Mouse (Mus musculus) left cerebral cortex, postnatal 36 days (tissue): ENCODE measurements at regions not wholly inside any gene's neighbourhood (a gene's known extent, or its start where the extent isn't known, plus 50 kb on each side); places are given as distances from the start of the nearest gene placed in this dataset.
"Not testable (repeated sequence)": the region's sequence is repeated elsewhere in the genome, so short reads cannot be mapped to it uniquely, and the experiment has no call there.

Experiments
- DNase-seq, 2 experiments: peaks; one replicate each; pipeline ENCODE4 v3.0.0; 2021 to 2022; ENCODE audit warnings: low spot score in 2 of 2, mixed read lengths in 1 of 2
- intact Hi-C: fragments of 180-260 bp; cut with DNase I; formaldehyde crosslinking; loops from one replicate; pipeline ENCODE4 v1.15.1; 2025

GRCm38 (mm10) chr3:16533643-16534042 lies 527.4 kb upstream of the Gm5150 start:
- DNase-seq: no peak
- intact Hi-C loops: no loop called here

DNA sequence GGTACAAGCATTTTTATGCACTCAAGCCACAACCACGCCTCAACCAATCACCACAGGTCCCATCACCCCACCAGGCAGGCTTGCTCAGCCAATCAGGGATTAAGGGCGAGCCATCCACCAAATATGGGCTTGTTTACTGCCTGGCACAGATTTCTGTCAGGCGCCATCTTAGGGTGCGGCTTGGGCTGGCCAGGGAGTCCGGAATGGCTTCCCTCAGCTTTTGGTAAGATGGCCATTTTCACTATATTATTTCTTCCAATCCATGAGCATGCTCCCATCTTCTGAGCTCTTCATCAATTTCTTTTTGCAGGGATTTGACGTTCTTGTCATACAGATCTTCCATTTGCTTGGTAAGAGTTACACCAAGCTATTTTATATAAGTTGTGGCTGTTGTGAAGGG lies 521.3 kb upstream of the Gm5150 start:
- intact Hi-C loops, DNase-seq: not testable (repeated sequence)

GRCm38 (mm10) chr3:16488431-16488830 lies 482.2 kb upstream of the Gm5150 start:
- intact Hi-C loops, DNase-seq: not testable (repeated sequence)

DNA sequence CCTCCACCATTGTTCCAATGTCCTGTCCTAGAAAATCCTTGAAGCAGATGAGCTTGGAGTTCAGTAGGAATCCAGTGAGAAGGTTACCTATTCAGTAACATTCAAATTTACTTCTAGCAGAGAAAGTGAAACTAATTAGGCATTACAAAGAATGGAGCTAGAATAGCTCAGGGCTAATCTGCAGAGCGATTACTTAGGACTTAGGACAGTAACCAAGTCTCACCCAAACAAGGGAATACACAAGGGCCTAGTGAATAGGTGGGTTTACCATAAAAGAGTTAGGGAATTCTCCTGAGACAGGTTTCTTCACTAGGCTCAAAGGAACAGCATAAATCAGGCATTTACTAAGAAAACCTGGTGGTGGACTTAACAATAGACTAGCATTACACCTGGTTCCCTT lies 476.5 kb upstream of the Gm5150 start:
- intact Hi-C loops: no loop called here
- DNase-seq: no peak

GRCm38 (mm10) chr3:16471360-16471759 lies 465.1 kb upstream of the Gm5150 start:
- intact Hi-C loops: no loop called here
- no peak for DNase-seq

DNA sequence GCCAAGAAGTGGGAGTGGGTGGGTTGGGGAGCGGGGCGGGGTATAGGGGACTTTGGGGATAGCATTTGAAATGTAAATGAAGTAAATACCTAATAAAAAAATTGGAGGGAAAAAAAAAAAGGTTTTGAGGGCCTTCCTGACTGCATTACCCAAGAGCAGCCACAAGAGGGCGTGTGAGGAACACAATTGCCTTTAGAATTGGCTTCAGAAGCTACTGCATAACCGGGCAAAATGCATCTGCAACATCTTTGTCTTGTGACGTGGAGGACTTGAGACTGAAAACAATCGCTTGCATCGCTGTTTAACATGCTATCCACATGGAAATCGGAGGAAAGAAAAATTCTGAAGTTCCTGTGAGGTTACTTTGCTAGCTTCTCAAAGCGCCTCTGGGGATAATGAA lies 460.2 kb upstream of the Gm5150 start:
- intact Hi-C loops: loop anchor here (1.0 to 5.0 kb wide), 2 partner anchors 351 to 1358 kb away; no protein-coding TSS in a partner anchor

GRCm38 (mm10) chr3:16465357-16465756 lies 459.1 kb upstream of the Gm5150 start:
- intact Hi-C loops: loop anchor here (5.0 kb wide), 1 partner anchor 352 kb away; no protein-coding TSS in a partner anchor
- no peak for DNase-seq

More for the DNA sequence above, 460.2 kb upstream of the Gm5150 start:
- DNase-seq: peak; percentile 59 to 68

DNA sequence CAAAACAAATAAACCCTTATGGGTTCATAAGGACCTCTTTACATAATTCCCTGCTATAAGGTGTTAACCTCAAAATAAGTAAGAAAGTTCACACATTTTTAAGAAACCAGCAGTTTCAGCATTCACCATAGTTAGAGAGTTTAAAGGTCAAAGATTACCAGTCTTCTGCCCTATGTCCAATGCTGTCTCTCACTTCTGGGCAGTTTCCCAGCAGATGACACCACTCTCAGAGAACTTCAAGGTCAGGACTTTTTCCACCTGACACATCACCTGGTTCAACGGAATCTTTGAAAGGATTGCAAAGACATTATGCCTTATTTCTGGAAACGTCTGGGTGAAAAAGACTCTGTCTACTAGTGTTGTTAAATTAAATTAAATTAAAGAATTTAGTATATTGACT lies 458.1 kb upstream of the Gm5150 start:
- no peak for DNase-seq
- intact Hi-C loops: no loop called here

DNA sequence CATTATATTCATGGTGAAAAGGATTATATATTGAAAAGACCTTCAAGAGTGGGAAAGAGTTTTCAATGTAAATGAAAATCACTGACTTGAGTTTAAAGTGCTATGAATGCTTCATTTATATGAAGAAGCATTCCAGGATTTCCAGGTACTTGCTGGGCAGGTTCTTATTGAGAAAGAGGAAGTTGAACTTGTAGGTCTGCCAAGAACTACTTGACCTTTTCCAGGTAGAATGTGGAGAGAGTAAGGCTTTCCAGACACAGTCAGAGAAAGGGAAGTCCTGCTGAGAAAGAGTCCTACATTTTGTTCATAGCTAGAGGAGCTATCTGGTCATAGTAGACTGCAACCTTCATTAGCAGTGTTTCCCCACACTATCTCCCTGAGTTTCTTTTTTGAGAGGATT lies 426.8 kb upstream of the Gm5150 start:
- no peak for DNase-seq
- intact Hi-C loops: no loop called here

- intact Hi-C loops: no loop called here
- no peak for DNase-seq
Observed at GRCm38 (mm10) chr3:16431819-16432115, 425.5 kb upstream of the Gm5150 start.

DNA sequence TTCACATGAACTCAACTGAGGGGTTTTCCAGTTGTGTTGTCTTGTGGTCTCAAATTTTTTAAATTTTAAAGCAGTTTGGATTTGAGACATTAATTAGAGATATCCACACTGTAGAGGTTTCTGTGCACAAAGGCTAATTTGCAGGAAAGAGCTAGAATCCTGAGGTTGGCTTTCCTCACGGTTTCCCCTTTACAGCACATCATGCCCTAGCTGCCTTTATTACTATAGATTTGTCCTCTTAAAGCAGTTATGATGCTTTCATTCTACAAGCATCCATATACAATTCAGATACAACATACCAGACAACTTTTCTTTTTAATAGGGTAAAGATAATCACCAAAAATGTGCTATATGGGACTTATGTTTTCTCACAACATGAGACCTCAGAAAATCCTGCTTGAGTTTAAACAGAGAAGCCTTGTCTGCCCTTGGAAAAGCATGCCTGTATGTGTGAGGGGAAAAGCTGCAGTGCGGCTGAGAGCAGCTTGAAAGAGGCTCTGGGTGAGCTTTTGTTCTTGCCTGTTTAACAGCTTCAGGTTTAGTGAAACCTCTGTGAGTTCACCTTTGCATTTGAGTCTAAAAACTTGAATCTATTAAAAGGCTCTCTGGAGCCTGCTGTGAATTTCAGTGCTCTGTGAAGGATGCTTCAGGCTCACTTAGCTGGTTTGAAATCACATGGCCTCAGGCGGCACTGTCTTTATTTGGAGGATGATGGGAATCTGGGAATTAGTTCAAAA lies 425.0 kb upstream of the Gm5150 start:
- no peak for DNase-seq
- intact Hi-C loops: no loop called here
